Mouse (Mus musculus): Measurements from ENCODE around the gene Hoxb4.

The Hoxb4 gene

DNA sequence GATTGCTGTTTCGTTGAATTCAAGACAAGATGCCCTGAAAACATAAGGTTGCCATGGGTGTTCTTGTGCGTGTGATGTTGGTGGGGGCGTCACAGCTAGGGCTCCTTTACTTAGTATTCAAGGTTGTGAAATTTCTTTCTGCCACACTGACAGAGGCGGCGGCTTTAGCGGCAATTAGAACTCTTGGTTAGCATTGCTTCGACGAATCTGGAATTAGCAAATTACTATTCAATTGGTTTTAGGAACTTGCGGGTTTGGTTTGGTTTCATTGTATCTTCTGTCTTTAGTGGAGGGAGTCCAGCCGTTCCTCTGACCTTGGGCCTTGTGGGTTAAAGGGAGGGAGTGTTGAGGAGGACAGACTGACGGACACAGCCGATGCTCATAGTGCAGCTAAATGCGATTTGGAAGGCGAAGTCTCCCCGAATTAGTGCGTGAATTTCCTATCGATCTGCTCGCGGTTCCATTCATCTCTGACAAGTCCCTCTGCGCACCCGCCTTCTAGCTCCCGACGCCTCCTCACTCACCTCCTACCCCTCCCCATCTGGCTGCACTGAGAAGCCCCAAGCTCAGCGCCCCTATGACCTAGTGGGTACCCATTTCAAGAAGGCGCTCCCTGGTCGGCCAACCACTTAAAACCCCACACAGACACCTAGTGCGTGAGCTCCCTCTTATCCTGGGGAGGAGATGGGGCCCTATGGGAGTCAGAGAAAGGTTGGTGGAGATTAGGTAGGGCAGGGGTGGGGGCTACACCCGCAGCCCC is at the start of gene Hoxb4:
Gene Hoxb4 (plus strand): TSS at position 660 of the 760 bp plus-strand sequence.
- no peak for DNase-seq

GRCm38 (mm10) chr11:96269869-96270268 is 48.2 kb upstream of the Hoxb4 start:
- no peak for DNase-seq

DNA sequence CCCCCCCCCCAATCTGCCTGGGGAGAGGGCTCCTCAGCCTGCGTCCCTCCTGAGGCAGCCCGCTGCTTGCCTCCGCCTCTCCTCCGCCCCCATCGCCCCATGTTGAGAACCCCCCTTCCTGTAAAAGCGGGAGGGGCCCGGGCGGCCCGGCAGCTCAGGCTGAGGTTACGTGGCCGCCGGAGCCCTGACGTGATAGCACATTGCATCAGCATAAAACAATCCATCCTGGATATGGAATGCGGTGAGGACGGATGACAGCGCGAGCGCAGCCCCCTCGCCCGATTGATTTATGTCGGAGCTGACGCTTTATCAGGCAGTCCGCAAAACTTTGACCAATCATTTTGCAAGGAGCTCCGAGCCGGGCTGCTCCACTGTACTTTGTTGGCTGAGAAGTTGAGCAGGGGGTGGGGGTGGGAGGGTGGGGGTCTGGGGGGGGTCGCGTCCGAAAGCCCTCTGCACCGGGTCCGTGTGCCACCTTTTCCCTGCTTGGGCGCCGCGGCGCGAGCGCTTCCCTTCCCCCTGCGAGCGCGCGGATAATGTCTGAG is 47.0 kb upstream of the Hoxb4 start, which contains the start of gene Hoxb9:
Gene Hoxb9 (plus strand): TSS at position 462 of the 545 bp plus-strand sequence.
- DNase-seq, result no peak

- DNase-seq, result no peak
Observed at GRCm38 (mm10) chr11:96271541-96272011, 46.5 kb upstream of the Hoxb4 start.

DNA sequence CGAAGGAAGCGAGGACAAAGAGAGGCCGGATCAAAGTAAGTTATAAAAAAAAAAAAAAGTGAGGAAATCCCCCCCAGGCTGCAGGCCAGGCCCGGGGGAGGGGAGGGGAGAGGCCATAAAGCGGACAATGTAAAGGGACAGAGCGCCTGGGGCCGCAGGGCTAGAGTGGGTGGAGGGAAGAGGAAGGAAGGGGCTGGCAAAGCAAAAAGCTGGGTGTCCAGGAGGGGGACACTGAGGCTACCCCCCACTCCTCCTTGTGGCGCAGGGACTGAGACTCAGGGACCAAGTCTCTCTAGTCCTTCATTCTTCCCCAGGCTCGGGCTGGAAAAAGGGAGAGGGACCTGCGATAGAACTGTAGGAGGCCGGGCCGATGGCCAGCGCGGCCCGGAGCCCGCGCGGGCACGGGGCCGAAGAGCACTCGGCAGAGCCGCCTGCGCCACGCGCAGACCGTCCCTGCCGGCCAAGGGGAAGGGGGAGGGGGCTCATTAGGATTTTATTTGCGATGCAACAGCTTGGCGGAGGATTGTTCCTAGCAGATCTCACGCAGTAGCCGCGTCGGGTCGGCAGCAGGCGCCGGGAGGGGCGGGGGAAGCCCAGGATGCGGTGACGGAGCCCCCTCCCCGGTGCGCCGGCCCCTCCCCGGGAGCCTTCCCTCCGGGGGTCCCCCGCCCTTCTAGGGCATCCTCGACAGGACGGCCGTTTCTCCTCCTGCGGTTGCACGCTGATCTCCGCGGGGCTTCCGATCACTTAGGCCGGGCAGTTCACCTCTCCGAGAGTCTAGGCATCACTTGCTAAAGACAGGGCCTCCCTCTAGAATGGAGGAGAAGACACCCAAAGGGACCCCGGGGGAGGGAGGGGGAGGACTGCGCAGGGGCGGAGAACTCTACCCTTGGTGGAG is 45.8 kb upstream of the Hoxb4 start:
- DNase-seq, result no peak

GRCm38 (mm10) chr11:96274428-96274827 is 43.6 kb upstream of the Hoxb4 start:
- no peak for DNase-seq

DNA sequence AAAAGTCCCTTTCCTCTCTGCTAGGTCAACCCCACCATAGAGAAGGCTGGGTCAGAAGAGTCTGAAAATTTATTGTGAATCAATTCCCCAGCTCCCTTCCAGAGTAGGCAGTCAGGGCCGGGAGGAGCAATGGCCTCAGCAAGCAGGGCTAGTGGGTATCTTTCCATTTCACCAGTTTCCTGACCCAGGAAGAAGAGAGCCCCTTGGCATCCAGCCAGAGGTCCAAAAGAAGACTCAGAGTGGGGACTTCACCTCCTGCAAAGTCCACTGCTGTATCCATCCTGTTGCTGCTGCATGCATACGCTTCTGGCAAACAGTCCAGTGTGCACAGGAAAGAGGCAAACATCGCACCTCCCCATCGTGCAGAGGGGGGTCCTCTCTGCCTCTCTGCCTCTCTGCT is 42.2 kb upstream of the Hoxb4 start:
- no peak for DNase-seq

DNA sequence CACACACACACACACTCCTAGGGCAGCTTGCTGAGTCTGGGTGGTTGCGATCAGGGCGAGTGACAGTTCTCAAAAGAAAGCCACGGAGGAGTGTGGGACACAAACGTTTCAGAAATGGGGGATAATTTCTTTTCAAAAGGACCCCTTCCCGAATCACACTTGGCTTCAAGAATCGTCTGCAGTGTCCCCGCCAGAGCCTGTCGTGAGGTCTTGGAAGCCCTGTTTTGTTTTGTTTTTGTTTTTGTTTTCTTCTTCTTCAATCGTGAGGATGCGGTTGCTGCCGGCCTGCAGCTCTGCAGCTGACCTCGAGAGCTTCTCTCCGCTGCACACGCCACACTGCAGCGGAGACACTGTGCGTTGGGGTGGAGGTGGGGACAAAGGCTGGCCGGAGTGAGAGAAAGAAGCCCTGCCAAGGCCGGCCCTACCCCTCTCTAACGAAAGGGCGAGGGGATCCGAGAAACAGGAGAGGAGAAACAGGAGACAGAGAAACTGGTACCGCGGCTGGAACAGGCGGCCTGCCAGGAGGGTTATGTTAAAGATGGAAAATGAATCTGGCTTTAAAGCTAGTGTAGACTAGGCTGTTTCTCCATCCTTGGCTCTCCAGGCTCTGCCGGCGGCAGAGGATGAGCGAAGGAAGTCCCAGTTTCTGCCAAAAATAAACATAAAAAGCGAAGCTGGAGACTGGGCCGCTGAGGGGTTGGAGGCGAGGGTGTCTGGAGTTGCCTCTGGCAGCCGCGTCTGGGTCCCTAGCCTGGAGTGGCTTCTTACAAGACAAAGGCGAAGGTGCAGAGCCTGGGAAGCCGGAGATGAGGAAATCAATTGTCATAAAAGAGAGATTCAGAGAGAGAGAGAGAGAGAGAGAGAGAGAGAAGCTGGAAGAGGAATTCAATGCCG is 40.7 kb upstream of the Hoxb4 start:
- no peak for DNase-seq

DNA sequence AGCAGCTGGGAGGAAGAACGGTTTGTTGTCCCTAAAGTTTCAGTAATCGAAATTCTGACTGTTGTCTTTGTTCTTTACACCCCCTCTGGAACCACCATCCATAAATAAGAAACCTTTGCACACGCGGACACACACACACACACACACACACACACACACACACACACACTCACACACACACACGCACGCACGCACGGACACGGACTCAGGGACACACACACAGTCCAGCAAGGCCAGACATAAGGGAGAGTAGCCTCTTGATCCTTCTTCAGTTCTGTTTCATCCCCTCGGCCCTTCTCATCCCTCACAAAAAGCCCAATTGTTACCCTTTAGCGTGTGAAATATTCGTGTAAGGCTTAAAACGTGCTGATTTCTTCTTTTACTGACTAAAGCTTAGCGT is 39.7 kb upstream of the Hoxb4 start:
- no peak for DNase-seq

DNA sequence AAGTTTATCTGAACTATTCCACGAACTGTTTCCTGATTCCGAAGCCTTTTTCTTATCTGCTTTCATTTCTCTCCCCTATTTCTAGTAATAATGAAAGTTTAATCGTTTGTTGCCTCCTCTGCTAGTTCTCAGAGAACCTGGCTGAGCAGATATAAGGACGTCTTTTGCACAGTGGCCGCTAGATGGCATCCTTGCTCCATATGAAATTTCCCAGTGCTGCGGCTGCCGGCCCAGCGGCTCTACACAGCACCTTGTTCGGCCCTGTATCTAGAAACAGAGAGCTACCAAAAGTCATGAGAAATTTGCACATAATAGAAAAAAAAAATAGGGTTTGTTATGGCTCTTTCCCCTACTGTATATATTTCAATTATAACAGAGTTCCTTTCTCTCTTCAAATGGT is 39.3 kb upstream of the Hoxb4 start:
- DNase-seq, result peak; percentile 78

GRCm38 (mm10) chr11:96279421-96280233 is 38.4 kb upstream of the Hoxb4 start:
- no peak for DNase-seq

DNA sequence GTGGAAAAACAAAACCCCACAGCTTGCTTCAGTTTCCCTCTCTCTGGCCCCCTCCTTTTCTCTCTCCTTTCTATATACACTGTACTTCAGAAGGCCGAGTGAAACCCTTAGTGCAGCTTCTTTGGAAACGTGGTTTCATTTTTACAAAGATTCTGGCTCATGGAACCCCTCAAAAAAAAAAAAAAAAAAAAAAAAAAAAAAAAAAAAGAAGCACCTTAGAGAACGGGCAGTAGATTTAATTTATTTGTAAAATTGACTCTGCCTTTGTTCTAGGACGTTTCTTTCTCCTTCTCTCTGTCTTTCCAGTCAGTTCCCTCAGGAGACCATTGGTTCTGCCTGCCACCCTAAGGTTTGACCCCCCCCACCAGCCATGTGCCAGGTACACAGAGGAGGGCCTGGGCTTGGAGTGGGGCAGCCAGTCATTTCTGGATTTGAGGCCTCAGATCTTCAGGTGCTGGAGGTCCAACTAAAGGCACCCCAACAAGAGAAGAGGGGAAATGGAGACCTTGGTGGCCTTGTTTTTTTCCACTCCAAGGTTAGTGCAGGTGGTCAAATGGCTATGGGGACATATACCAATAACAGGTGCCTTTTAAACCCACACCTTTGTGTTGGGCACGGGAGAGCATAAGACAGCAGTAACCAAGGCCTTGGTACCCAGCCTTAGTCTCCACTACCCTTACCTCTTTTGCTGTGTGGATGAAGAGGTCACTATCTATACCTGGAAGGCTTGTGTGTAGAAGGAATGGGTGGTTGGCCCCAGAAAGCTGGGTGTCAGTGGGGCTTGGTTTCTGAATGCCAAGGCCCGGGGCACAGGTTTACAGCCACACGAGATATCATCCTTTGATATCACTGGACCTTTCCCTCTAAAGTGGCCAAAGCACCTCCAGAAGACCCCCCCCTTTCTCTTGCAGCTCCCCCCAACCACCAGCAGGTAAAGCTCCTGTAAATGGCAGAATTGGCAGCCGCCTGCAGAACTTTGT is 37.4 kb upstream of the Hoxb4 start:
- no peak for DNase-seq

DNA sequence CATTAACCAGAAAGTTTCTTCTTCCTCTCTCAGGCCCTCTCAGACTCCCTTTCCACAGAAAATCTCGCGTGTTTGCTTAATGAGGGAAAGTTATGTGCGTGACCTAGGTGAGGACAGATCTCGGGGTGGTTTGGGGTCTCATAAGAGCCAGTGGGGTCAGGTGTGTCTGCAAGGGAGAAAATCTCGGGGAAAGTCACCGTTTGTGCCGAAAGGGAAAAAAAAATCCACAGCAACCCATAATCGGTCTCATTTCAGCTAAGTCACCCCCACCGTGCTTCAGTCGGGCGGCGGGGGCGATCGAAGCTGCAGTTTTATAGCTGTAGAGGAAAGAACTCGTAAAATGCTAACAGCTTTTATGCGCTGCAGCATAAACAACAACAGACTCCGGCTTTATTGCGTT is 36.7 kb upstream of the Hoxb4 start:
- DNase-seq, result no peak

- no peak for DNase-seq
Observed at GRCm38 (mm10) chr11:96281855-96282570, 36.1 kb upstream of the Hoxb4 start, which contains the start of gene Hoxb8. Hoxb8 (plus strand) TSS chr11:96281905.

GRCm38 (mm10) chr11:96282795-96283430 is 35.2 kb upstream of the Hoxb4 start:
- DNase-seq, result no peak

DNA sequence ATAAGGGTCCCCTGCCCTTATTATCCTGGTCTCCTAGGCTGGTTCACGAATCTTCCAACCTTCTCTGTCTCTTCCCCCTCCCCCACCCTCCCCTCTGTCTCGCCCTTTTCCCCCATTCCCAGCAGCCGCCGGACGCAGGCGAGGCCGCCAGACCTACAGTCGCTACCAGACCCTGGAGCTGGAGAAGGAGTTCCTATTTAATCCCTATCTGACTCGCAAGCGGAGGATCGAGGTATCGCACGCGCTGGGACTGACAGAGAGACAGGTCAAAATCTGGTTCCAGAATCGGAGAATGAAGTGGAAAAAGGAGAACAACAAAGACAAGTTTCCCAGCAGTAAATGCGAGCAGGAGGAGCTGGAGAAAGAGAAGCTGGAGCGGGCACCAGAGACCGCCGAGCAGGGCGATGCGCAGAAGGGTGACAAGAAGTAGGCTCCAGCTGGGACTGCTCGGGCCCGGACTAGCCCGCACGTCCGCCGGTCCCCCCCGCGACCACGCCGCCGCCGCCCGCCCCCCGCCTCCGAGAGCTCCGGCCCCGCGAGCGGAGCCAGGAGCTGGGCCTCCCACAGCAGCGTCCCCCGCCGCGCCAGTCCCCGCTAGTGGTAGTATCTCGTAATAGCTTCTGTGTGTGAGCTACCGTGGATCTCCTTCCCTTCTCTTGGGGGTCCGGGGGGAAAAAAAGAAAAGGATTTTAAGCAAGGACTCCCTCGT is 33.9 kb upstream of the Hoxb4 start:
- no peak for DNase-seq

DNA sequence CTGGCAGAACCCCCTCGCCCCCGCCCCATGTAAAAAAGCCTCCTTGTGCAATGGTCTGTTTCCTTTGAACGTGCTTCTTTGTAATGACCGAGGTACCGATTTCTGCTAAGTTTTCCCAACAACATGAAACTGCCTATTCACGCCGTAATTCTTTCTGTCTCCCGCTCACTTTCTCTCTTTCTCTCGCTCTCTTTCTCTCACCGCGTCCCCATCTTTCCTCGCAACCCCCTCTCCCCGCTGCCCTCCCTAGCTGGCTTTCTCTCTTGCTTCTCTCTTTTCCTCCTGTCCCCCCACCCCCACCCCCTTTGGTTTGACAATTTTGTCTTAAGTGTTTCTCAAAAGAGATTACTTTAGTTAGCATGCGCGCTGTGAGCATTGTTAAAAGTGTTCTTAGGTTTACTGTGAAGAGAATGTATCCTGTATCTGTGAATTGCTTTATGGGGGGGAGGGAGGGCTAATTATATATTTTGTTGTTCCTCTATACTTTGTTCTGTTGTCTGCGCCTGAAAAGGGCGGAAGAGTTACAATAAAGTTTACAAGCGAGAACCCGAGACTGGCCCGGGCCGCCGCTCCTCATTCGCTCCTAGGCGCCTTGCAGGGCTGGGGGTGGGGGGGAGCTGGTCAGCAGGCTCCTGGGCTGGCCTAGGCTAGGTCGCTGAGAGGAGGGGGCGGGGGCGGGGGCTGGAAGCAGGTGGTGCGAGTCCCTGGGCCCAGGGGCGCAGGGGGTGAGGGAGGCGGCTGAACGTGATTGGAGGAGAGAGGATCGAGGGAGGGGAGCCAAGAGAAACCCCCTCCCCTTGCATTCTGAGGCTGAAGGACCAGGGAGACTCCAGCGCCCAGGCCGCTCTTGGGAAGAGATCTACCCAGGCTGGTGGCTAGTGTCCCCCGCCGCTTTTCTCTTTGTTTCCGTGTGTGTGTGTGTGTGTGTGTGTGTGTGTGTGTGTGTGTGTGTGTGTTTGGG is 33.0 kb upstream of the Hoxb4 start:
- DNase-seq, result no peak
